In the genomic region with DNA sequence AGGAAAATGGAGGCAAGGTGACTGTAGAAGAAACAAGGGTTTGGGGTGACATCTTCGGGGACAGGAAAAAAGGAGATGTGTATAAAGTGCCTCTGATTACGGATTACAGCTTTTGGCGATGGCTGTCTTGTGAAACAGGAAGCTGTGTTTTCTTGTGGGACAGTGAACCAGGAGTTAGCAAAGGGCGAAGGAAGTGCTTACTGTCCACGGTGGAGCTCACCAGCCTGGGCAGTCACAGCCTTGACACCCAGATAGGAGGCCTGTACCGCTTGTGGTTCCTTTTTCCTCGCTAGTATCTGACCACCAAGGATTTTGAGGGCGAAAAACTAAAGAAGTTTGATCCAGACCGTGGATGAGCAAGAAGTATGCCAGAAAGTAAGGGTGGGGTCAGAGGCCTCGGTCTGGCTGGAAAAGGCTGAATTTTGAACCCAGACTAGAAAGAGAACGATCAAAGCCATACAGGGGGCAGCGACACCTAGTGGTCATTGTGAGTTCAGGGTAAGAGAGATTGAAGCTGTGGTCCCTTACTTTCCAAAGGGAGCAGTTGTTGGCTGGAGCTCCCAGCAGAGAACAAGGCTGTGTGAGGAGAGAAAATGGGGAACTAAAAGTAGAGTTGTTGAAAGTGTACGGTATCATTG, we compare ENCODE assay signal across 8 mouse cellular contexts. TPM values are rescaled to one million over a fixed set of nuclear protein-coding genes. Genes with fewer than 3 reads are reported as not detected.
A peak's percentile ranks its signal among the peaks of the same experiment; 100 is the strongest.
DNase-seq lines count a peak whose midpoint lies in the region; ATAC-seq and TF ChIP-seq lines count a peak whose summit lies in the region.

No protein-coding gene starts in this region.

- no peaks in the 10 kb centered on the region for H3K36me3 ChIP-seq in liver, embryonic 11.5 days (ENCODE audit: control insufficient read depth, insufficient read depth, low read length)
- peaks cover 13% of the 10 kb centered on the region for H3K36me3 ChIP-seq in myocyte (ENCODE audit: control insufficient read depth, insufficient read depth)

- ATAC-seq in liver, embryonic 11.5 days (replicated peaks; ENCODE audit: low FRiP score): peak; percentile 47

- peak; percentile 26 for TF ChIP-seq POLR2A in myocyte (IDR thresholded peaks at IDR 0.05; ENCODE audit: insufficient read length, low read depth)

- no peak overlapping the region for H3K9ac ChIP-seq in liver, embryonic 11.5 days (ENCODE audit: low read depth, low read length)

- H3K9me3 ChIP-seq in liver, embryonic 11.5 days (ENCODE audit: control insufficient read depth, low read length): 0 out of 2 replicates have a peak, but pooled peaks cover 2% of the 10 kb centered on the region

- DNase-seq in layer of hippocampus, adult 11-12 months (ENCODE audit: low spot score): peak; percentile 71
- no peak for DNase-seq in layer of hippocampus, adult 9-10 months (ENCODE audit: low spot score)
- DNase-seq in embryo, embryonic 11.5 days (ENCODE audit: low read depth, low spot score): peak; percentile 69
- DNase-seq in gastrocnemius, postnatal 4 days (ENCODE audit: low spot score in 2 of 2): peak; percentile 40 to 77
- DNase-seq in kidney, adult 9 months: peak; percentile 76
- DNase-seq in liver, embryonic 11.5 days (ENCODE audit: low spot score): peak; percentile 75
- DNase-seq in spleen, postnatal 4 days (ENCODE audit: low spot score in 2 of 2): peak; percentile 77 to 91

- H3K4me1 ChIP-seq in liver, embryonic 11.5 days (replicated peaks; ENCODE audit: control insufficient read depth, insufficient read depth, low read length): peaks cover 8% of the 10 kb centered on the region; the same call in 1 of the 2 replicates

- 29% methylated on average over 13 of the region's 13 CpGs for WGBS in liver, embryonic 11.5 days

- peaks cover 20% of the 10 kb centered on the region for H3K79me2 ChIP-seq in myocyte (ENCODE audit: control insufficient read depth, insufficient read depth)

- H3ac ChIP-seq in myocyte (ENCODE audit: control insufficient read depth, insufficient read length): no peak overlapping the region

- H3K4me3 ChIP-seq in liver, embryonic 11.5 days (ENCODE audit: low read depth, low read length): peak overlapping the region; percentile 18; the same call in 1 of the 2 replicates
- H3K4me3 ChIP-seq in myocyte: peak overlapping the region; percentile 36

- no peak overlapping the region for H3K27ac ChIP-seq in liver, embryonic 11.5 days (ENCODE audit: low read depth, low read length)

- no peaks in the 10 kb centered on the region for H3K27me3 ChIP-seq in liver, embryonic 11.5 days (replicated peaks; ENCODE audit: control insufficient read depth, insufficient read depth, low read length)
- no peaks in the 10 kb centered on the region for H3K27me3 ChIP-seq in myocyte (ENCODE audit: control insufficient read depth, insufficient read depth, insufficient read length)

- H3K4me2 ChIP-seq in liver, embryonic 11.5 days: peak overlapping the region; percentile 34; the same call in 1 of the 2 replicates
- H3K4me2 ChIP-seq in myocyte (ENCODE audit: low read depth): peak overlapping the region; percentile 82

TF ChIP-seq in myocyte, 11 proteins besides CTCF, POLR2A, EP300 and RAD21:
- TF ChIP-seq MYOD1 (IDR thresholded peaks at IDR 0.05; ENCODE audit: control insufficient read depth in 1 of 3, insufficient read length in 2 of 3, low read depth in 2 of 3): no peak
- TF ChIP-seq CEBPB (IDR thresholded peaks at IDR 0.05; ENCODE audit: insufficient read depth, poor library complexity, severe bottlenecking): no peak
- no peak for TF ChIP-seq MYOG (IDR thresholded peaks at IDR 0.05; ENCODE audit: control insufficient read depth in 1 of 3, insufficient read depth in 1 of 3, insufficient read length in 2 of 3, low read depth in 2 of 3)
- no peak for TF ChIP-seq SRF (IDR thresholded peaks at IDR 0.05; ENCODE audit: control insufficient read depth, insufficient read length, low read depth)
- TF ChIP-seq TCF12 (IDR thresholded peaks at IDR 0.05; ENCODE audit: insufficient read depth, poor library complexity, severe bottlenecking): no peak
- no peak for TF ChIP-seq USF1 (IDR thresholded peaks at IDR 0.05; ENCODE audit: low read depth)
- TF ChIP-seq REST (IDR thresholded peaks at IDR 0.05; ENCODE audit: insufficient read depth, insufficient read length): no peak
- TF ChIP-seq TCF3 (IDR thresholded peaks at IDR 0.05; ENCODE audit: insufficient read length, low read depth): no peak
- no peak for TF ChIP-seq POLR2AphosphoS2 (IDR thresholded peaks at IDR 0.05; ENCODE audit: insufficient read length, low read depth)
- no peak for TF ChIP-seq E2F4 (IDR thresholded peaks at IDR 0.05; ENCODE audit: insufficient read depth)
- TF ChIP-seq MAX (IDR thresholded peaks at IDR 0.05; ENCODE audit: low read depth): no peak

RNA-seq across cellular contexts. Expression of a gene that starts 1.7 kb away (rescaled TPM):
- total RNA-seq in gastrocnemius, postnatal 4 days (2021): 10 to 100 TPM; 46.1 to 50.7 TPM
- 67.6 and 78.9 TPM in 2 replicates for polyA plus RNA-seq in liver, embryonic 11.5 days (2014; fragmentation: Nextera tagmentation; extraction: Ambion mirVana)
- polyA plus RNA-seq in myocyte (2012; fragmentation: generic; extraction: Trizol): 57.3 TPM

RNA-seq across cellular contexts. Expression of a gene that starts 33.6 kb away (rescaled TPM):
- 1 to 10 TPM in 1 of 2 experiments, not detected in 1; 5.3 TPM for total RNA-seq in gastrocnemius, postnatal 4 days (2021)
- 8.1 and 11.5 TPM in 2 replicates for polyA plus RNA-seq in liver, embryonic 11.5 days (2014; fragmentation: Nextera tagmentation; extraction: Ambion mirVana)
- polyA plus RNA-seq in myocyte (2012; fragmentation: generic; extraction: Trizol): 0.73 TPM

RNA-seq across cellular contexts. Expression of a gene that starts 41.7 kb away (rescaled TPM):
- total RNA-seq in gastrocnemius, postnatal 4 days (2021): 10 to 100 TPM; 15.8 to 17.4 TPM
- polyA plus RNA-seq in liver, embryonic 11.5 days (2014; fragmentation: Nextera tagmentation; extraction: Ambion mirVana): 8.8 and 11.1 TPM in 2 replicates
- 5.4 TPM for polyA plus RNA-seq in myocyte (2012; fragmentation: generic; extraction: Trizol)

RNA-seq across cellular contexts. Expression of a gene that starts 49.7 kb away (rescaled TPM):
- 10 to 100 TPM in 1 of 2 experiments, 1 to 10 TPM in 1; 8.4 to 10.3 TPM for total RNA-seq in gastrocnemius, postnatal 4 days (2021)
- polyA plus RNA-seq in liver, embryonic 11.5 days (2014; fragmentation: Nextera tagmentation; extraction: Ambion mirVana): 28.0 and 30.5 TPM in 2 replicates
- polyA plus RNA-seq in myocyte (2012; fragmentation: generic; extraction: Trizol): 20.6 TPM
